Mouse (Mus musculus) left cerebral cortex, postnatal 36 days (tissue): Measurements from ENCODE around the gene Zfp617. TPM values are rescaled to one million over a fixed set of nuclear protein-coding genes. Genes with fewer than 3 reads are reported as not detected.

ENCODE experiments used
- total RNA-seq, 2 experiments: library from RNA; stranded (reverse); gene quantifications; 2 replicates each; pipeline ENCODE4 v1.2.3; 2021

Zfp617 gene
- total RNA-seq, 2 experiments from 2014 or later, result 27.5 to 29.3 TPM

Other genes starting within 250 kb of the Zfp617 start
- gene Unc13a, start 236.9 kb upstream of the Zfp617 start, total RNA-seq, result 100 to 1,000 TPM; 278 to 328 TPM
- gene Jak3, start 232.3 kb upstream of the Zfp617 start, total RNA-seq, result 1 to 10 TPM; 4.0 to 5.5 TPM
- 1 to 10 TPM in 1 of 2 experiments, under 1 TPM in 1; 0.59 to 1.9 TPM for gene Insl3, start 219.4 kb upstream of the Zfp617 start, total RNA-seq
- gene B3gnt3, start 206.8 kb upstream of the Zfp617 start, total RNA-seq, result under 1 TPM; 0.52 to 0.75 TPM
- 100 to 1,000 TPM; 156 to 193 TPM for gene Fcho1, start 182.9 kb upstream of the Zfp617 start, total RNA-seq
- gene Zfp709, start 26.6 kb upstream of the Zfp617 start, total RNA-seq, result 10 to 100 TPM in 1 of 2 experiments, 1 to 10 TPM in 1; 8.7 to 13.6 TPM
- gene Zfp882, start within 50 bp of the Zfp617 start, total RNA-seq, result 10 to 100 TPM; 10.5 to 11.9 TPM
- gene Zfp961, start 42.4 kb downstream of the Zfp617 start, total RNA-seq, result 10 to 100 TPM; 13.5 to 18.7 TPM
- gene Cyp4f18, start 101.0 kb downstream of the Zfp617 start, total RNA-seq, result not detected
- gene Olfr372, start 132.6 kb downstream of the Zfp617 start, total RNA-seq, result not detected
- not detected for gene Olfr373, start 174.5 kb downstream of the Zfp617 start, total RNA-seq
- not detected for gene Olfr374, start 198.4 kb downstream of the Zfp617 start, total RNA-seq
- gene Tpm4, start 226.3 kb downstream of the Zfp617 start, total RNA-seq, result 10 to 100 TPM; 24.4 to 28.2 TPM